Mouse (Mus musculus): ENCODE results near the gene Tial1.

DNA sequence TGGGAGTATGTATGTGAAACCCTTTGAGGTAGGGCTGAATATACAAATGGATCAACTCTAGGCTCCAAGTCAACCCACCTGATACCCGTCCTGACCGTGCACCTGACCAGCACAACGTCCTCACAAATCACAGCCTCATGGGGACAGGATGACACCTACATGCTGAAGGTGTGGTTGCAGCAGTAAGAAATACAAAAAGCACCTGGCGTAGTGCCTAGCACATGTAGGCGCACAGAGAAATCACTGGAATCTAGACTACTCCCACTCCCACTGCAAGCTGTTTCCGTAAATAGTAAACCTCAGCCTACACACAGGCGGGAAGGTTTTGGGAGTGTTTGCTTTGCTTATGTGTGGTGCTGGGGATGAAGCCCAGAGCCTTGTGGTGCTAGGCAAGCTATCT lies 39.8 kb downstream of the Tial1 start:
- no peak for TF ChIP-seq POLR2A (IDR thresholded peaks at IDR 0.05; ENCODE audit: control insufficient read depth, low read depth, low read length)
- TF ChIP-seq CTCF (IDR thresholded peaks at IDR 0.05; ENCODE audit: control insufficient read depth, insufficient read depth, insufficient replicate concordance, low read depth, low read length) = no peak

All from testis, adult 2 months (tissue).